Mouse (Mus musculus): ENCODE measurements around the gene Zfp943.

Gene Zfp943

DNA sequence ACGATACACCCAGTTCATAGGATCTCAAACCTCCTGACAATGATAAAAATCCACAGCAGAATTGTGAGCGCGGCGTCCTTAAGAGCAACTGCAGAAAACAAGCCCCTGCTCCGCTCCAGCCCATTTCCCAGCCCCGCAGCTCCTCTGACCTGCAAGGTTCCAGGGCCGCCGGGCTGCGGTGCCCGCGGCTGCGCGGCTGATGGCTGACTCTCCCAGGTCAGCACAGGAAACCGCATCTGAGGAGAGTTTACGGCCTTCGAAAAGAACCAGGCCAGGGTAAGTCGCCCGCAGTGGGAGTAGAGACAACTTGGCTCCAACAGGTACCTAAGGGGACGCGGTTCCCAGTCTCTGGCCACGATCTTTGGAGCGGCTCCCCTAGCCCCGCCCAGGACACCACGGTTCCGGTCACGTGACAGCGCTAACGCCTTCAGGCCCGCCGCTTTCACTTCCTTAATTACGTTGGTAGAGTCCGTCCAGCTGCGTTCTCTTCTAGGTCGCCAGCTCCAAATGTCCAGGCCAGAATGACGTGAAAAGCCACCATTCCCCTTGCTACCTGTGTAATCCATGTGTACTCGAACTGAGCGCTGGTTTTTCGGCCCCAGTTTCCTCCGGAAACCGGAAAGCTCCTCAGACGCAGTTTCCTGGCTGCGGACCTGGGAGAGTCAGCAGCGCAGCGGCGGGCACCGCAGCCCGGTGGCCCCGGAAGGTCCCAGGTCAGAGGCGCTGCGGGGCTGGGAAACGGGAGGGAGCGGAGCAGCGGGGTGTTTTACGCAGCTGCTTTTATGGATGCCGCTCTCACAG lies at the start of gene Zfp943, which contains the start of gene Zfp942:
Gene Zfp943 (plus strand): TSS at position 446 of the 801 bp plus-strand sequence.
Gene Zfp942 (minus strand): TSS at position 358 of the 801 bp plus-strand sequence.
- peak; percentile 82 for DNase-seq

- no peak for DNase-seq
Observed at GRCm38 (mm10) chr17:21963302-21963701, 950 bp downstream of the Zfp943 start.

GRCm38 (mm10) chr17:22035594-22035993 lies 73.2 kb downstream of the Zfp943 start:
- DNase-seq: peak; percentile 31

DNA sequence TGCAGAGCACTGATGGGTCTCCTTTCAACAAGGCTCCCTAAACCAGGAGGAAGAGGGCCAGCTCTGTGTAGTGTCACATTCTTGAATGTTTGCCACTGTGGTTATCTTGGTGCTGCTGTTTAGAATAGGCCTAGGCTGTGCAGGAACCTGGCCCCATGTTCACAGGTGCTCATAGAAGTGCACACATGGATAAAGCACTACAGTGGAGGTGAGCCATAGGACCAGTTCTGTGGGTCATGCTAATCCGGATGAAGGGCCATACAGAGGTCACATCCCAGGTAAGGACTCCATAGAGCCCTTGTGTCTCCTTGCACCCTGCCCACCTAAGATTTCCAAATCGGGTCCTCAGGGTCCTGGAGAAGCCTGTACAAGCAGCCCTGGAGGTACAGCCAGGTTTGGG lies 87.1 kb downstream of the Zfp943 start:
- no peak for DNase-seq

- DNase-seq: no peak
Observed at GRCm38 (mm10) chr17:22053211-22053610, 90.9 kb downstream of the Zfp943 start.

DNA sequence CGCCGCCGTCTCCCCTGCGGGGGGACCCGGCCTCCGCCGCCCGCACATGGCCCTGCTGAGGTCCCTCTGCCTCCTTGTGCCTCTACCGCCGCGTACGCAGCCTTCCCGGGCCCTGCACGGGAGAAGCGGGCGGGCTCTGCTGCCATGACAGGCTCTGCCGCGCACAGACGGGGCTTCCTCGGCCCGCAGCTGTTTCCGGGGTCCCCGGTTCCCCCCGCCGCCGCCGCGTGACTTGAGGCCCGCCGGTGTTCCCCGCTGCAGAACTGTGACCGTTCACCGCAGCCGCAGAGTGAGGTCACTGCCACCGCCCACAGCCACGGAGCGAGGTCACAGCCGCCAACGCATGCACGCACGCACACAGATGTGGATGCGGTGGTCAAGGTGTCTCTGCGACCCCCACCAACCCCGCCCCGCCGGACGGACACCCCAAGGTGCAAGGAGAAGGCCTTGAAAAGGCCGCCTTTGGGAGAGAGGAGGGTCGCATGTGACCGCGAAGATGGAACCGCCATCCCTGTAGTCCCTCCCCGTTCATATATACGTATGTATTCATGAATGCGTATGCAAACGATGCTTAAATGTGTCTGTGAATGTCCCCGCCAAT lies 118.8 kb downstream of the Zfp943 start:
- DNase-seq: peak; percentile 29

- DNase-seq: peak; percentile 55
Observed at GRCm38 (mm10) chr17:22083224-22083623, 120.9 kb downstream of the Zfp943 start.

- DNase-seq: no peak
Observed at GRCm38 (mm10) chr17:22118770-22119169, 156.4 kb downstream of the Zfp943 start.
